Mouse (Mus musculus) heart, embryonic 11.5 days (tissue): Measurements from ENCODE around the gene Slc35b2. TPM values are rescaled to one million over a fixed set of nuclear protein-coding genes. Genes with fewer than 3 reads are reported as not detected.

ENCODE experiments used
- ATAC-seq: fragments of 200-750 bp; cut with Nextera tagmentation; replicated peaks from 2 replicates; pipeline ENCODE4 v1.8.0; 2017; ENCODE audit warnings: moderate library complexity; ENCODE audit not compliant: insufficient number of reproducible peaks, low FRiP score, low TSS enrichment
- H3K27ac ChIP-seq: fragments of 300-500 bp; sonication (generic); 2 replicates; pipeline ENCODE4 v1.5.1; 2014; ENCODE audit warnings: mild to moderate bottlenecking, low read depth, low read length
- H3K27me3 ChIP-seq: fragments of 300-500 bp; sonication (generic); 2 replicates; pipeline ENCODE4 v1.6.1; 2014; ENCODE audit warnings: mild to moderate bottlenecking, low read length, mixed read lengths; ENCODE audit not compliant: control insufficient read depth, insufficient read depth
- H3K36me3 ChIP-seq: fragments of 300-500 bp; sonication (generic); 2 replicates; pipeline ENCODE4 v1.6.1; 2014; ENCODE audit warnings: mild to moderate bottlenecking, low read length, moderate library complexity, mixed read lengths; ENCODE audit not compliant: control insufficient read depth, insufficient read depth
- H3K4me1 ChIP-seq: fragments of 300-500 bp; sonication (generic); 2 replicates; pipeline ENCODE4 v1.6.1; 2014; ENCODE audit warnings: low read length; ENCODE audit not compliant: control insufficient read depth, insufficient read depth
- H3K4me2 ChIP-seq: fragments of 300-500 bp; sonication (generic); 2 replicates; pipeline ENCODE4 v1.6.1; 2014; ENCODE audit warnings: mild to moderate bottlenecking, moderate library complexity
- H3K4me3 ChIP-seq: fragments of 300-500 bp; sonication (generic); 2 replicates; pipeline ENCODE4 v1.5.1; 2014; ENCODE audit warnings: low read depth, low read length
- H3K9ac ChIP-seq: fragments of 300-500 bp; sonication (generic); 2 replicates; pipeline ENCODE4 v1.6.1; 2014; ENCODE audit warnings: mild to moderate bottlenecking, low read depth, low read length, moderate library complexity
- H3K9me3 ChIP-seq: fragments of 300-500 bp; sonication (generic); replicated peaks from 2 replicates; pipeline ENCODE4 v1.6.1; 2016; ENCODE audit warnings: low read length; ENCODE audit not compliant: control insufficient read depth
- WGBS: fragments of 180-500 bp; shearing (Covaris S2); extraction: QIAGEN DNeasy Blood & Tissue Kit; methylation state at CpG from one replicate; pipeline ENCODE4 v1.1.7; 2014; ENCODE audit not compliant: insufficient replicate concordance; 5-methylcytosine and 5-hydroxymethylcytosine counted together
- polyA plus RNA-seq: library from polyadenylated mRNA; unstranded; fragments of >200 nt; fragmentation: Nextera tagmentation; extraction: Ambion mirVana; gene quantifications from 2 replicates; pipeline ENCODE4 v1.2.1, GENCODE M21; 2014

The Slc35b2 gene
- polyA plus RNA-seq, 1 experiment from 2014 or later, result 87.2 TPM

GRCm38 (mm10) chr17:45616679-45617078 is 53.0 kb downstream of the Slc35b2 start:
- H3K27me3 ChIP-seq, result no peaks in the 10 kb centered on the region
- no peak overlapping the region for H3K4me2 ChIP-seq
- WGBS, result 78% methylated on average over 3 of the region's 3 CpGs
- H3K9ac ChIP-seq, result no peak overlapping the region
- H3K4me1 ChIP-seq, result peaks cover 14% of the 10 kb centered on the region
- H3K9me3 ChIP-seq, result no peaks in the 10 kb centered on the region
- no peak overlapping the region for H3K4me3 ChIP-seq
- H3K36me3 ChIP-seq, result no peaks in the 10 kb centered on the region
- no peak overlapping the region for H3K27ac ChIP-seq
- no peak for ATAC-seq

Other genes starting within 250 kb of the Slc35b2 start
- 57.5 and 59.4 TPM in 2 replicates for gene Cdc5l, start 130.1 kb upstream of the Slc35b2 start, polyA plus RNA-seq
- 0.86 and 1.2 TPM in 2 replicates for gene Spats1, start 88.5 kb upstream of the Slc35b2 start, polyA plus RNA-seq
- gene Aars2, start 57.0 kb upstream of the Slc35b2 start, polyA plus RNA-seq, result 12.1 and 18.5 TPM in 2 replicates
- gene Tcte1, start 40.4 kb upstream of the Slc35b2 start, polyA plus RNA-seq, result 0.13 and 0.23 TPM in 2 replicates
- gene Tmem151b, start 14.2 kb upstream of the Slc35b2 start, polyA plus RNA-seq, result 1.00 and 1.0 TPM in 2 replicates
- gene Nfkbie, start 8.2 kb upstream of the Slc35b2 start, polyA plus RNA-seq, result 2.4 TPM in 2 replicates
- gene Hsp90ab1, start 9.4 kb downstream of the Slc35b2 start, polyA plus RNA-seq, result 1,458 and 1,495 TPM in 2 replicates
- gene Slc29a1, start 35.7 kb downstream of the Slc35b2 start, polyA plus RNA-seq, result 52.7 and 61.2 TPM in 2 replicates
- gene Mymx, start 38.2 kb downstream of the Slc35b2 start, polyA plus RNA-seq, result 1.4 TPM in 1 of 2 replicates, not detected in the other
- 0.32 and 0.52 TPM in 2 replicates for gene Capn11, start 95.5 kb downstream of the Slc35b2 start, polyA plus RNA-seq
- 131 and 135 TPM in 2 replicates for gene Mrpl14, start 122.4 kb downstream of the Slc35b2 start, polyA plus RNA-seq
- gene Tmem63b, start 123.0 kb downstream of the Slc35b2 start, polyA plus RNA-seq, result 27.6 and 29.8 TPM in 2 replicates
- gene 1600014C23Rik, start 170.0 kb downstream of the Slc35b2 start, polyA plus RNA-seq, result 0.48 and 0.80 TPM in 2 replicates